In genomic region chr9:117629771-117630170, GRCm38 (mm10) we compare ENCODE assay signal across 9 mouse cellular contexts. TPM values are rescaled to one million over a fixed set of nuclear protein-coding genes. Genes with fewer than 3 reads are reported as not detected.
DNase-seq lines count a peak whose midpoint lies in the region; ATAC-seq and TF ChIP-seq lines count a peak whose summit lies in the region.
"Had no signal": no experiment of that assay in that cellular context is flagged by ENCODE, and none has a peak within 500 bp of the region (broad histone marks: within the 10 kb centered on the region; RNA-seq: fewer than 3 reads in every experiment).

TSS of gene Rbms3 (minus strand) at chr9:117629913.

- H3K27ac ChIP-seq in kidney, postnatal 0 days, result no peak within 1 kb of the TSS
- no peak within 1 kb of the TSS for H3K27ac ChIP-seq in embryonic facial prominence, embryonic 12.5 days
- H3K27ac ChIP-seq in hindbrain, embryonic 11.5 days (ENCODE audit: low read depth, low read length), result no peak within 1 kb of the TSS
- no peak within 1 kb of the TSS; the same call in 1 of the 2 replicates for H3K27ac ChIP-seq in midbrain, embryonic 10.5 days (replicated peaks)

- H3K9me3 ChIP-seq in kidney, postnatal 0 days (replicated peaks; ENCODE audit: low read length), result no peaks in the 10 kb centered on the region
- no peaks in the 10 kb centered on the region for H3K9me3 ChIP-seq in embryonic facial prominence, embryonic 12.5 days
- no peaks in the 10 kb centered on the region for H3K9me3 ChIP-seq in hindbrain, embryonic 11.5 days (ENCODE audit: control insufficient read depth, low read length)
- H3K9me3 ChIP-seq in midbrain, embryonic 10.5 days (replicated peaks), result no peaks in the 10 kb centered on the region

- no peak within 1 kb of the TSS for H3K4me2 ChIP-seq in kidney, postnatal 0 days (ENCODE audit: low read length)
- no peak within 1 kb of the TSS for H3K4me2 ChIP-seq in embryonic facial prominence, embryonic 12.5 days (replicated peaks)
- no peak within 1 kb of the TSS for H3K4me2 ChIP-seq in hindbrain, embryonic 11.5 days (replicated peaks; ENCODE audit: low read depth, low read length)

- ATAC-seq in kidney, postnatal 0 days (replicated peaks; ENCODE audit: low FRiP score, low read depth), result no peak
- no peak for ATAC-seq in embryonic facial prominence, embryonic 12.5 days (ENCODE audit: insufficient number of reproducible peaks, insufficient read depth, low FRiP score, low TSS enrichment)
- ATAC-seq in hindbrain, embryonic 11.5 days (ENCODE audit: low FRiP score), result peak; percentile 22; the same call in 1 of the 2 replicates
- ATAC-seq in megakaryocyte, adult 5-6 weeks (ENCODE audit: poor library complexity, severe bottlenecking), result no peak

- no peak within 1 kb of the TSS for H3K9ac ChIP-seq in kidney, postnatal 0 days (ENCODE audit: low read depth, low read length)
- H3K9ac ChIP-seq in embryonic facial prominence, embryonic 12.5 days, result no peak within 1 kb of the TSS
- 0 out of 2 replicates have a peak within 1 kb of the TSS, but pooled peaks have one; percentile 2 for H3K9ac ChIP-seq in hindbrain, embryonic 11.5 days (ENCODE audit: low read depth, low read length)

- WGBS in kidney, postnatal 0 days, result 61% methylated on average over 9 of the region's 9 CpGs
- WGBS in embryonic facial prominence, embryonic 12.5 days, result 84% methylated on average over 9 of the region's 9 CpGs
- 69% methylated on average over 9 of the region's 9 CpGs for WGBS in hindbrain, embryonic 11.5 days
- WGBS in midbrain, embryonic 10.5 days, result 83% methylated on average over 9 of the region's 9 CpGs

- no peaks in the 10 kb centered on the region for H3K36me3 ChIP-seq in kidney, postnatal 0 days (ENCODE audit: insufficient read depth, low read length)
- no peaks in the 10 kb centered on the region for H3K36me3 ChIP-seq in embryonic facial prominence, embryonic 12.5 days
- H3K36me3 ChIP-seq in hindbrain, embryonic 11.5 days (ENCODE audit: control insufficient read depth, insufficient read depth, low read length), result no peaks in the 10 kb centered on the region
- H3K36me3 ChIP-seq in midbrain, embryonic 10.5 days, result no peaks in the 10 kb centered on the region

- no peak for DNase-seq in kidney, postnatal 0 days (ENCODE audit: low spot score)
- DNase-seq in kidney, postnatal 36 days, result no peak
- no peak for DNase-seq in hindbrain, embryonic 11.5 days (ENCODE audit: low spot score)
- DNase-seq in midbrain, embryonic 10.5 days (ENCODE audit: low spot score), result no peak
- DNase-seq in c-Kit-positive CD71-positive TER-119-positive erythroid progenitor cells, embryonic 14.5 days (ENCODE audit: low spot score), result no peak
- no peak for DNase-seq in spleen, postnatal 14 days (ENCODE audit: low spot score in 2 of 2)

- TF ChIP-seq CTCF in kidney, postnatal 0 days (IDR thresholded peaks at IDR 0.05; ENCODE audit: low read depth), result no peak

- H3K4me1 ChIP-seq in kidney, postnatal 0 days (replicated peaks; ENCODE audit: insufficient read depth, low read length), result no peaks in the 10 kb centered on the region
- H3K4me1 ChIP-seq in embryonic facial prominence, embryonic 12.5 days, result no peaks in the 10 kb centered on the region
- no peaks in the 10 kb centered on the region for H3K4me1 ChIP-seq in hindbrain, embryonic 11.5 days (replicated peaks; ENCODE audit: control insufficient read depth, insufficient read depth, low read length)
- H3K4me1 ChIP-seq in midbrain, embryonic 10.5 days, result peaks cover 16% of the 10 kb centered on the region

- H3K4me3 ChIP-seq in kidney, postnatal 0 days (replicated peaks; ENCODE audit: low read depth, low read length), result no peak within 1 kb of the TSS
- H3K4me3 ChIP-seq in embryonic facial prominence, embryonic 12.5 days, result no peak within 1 kb of the TSS
- H3K4me3 ChIP-seq in hindbrain, embryonic 11.5 days (ENCODE audit: low read depth, low read length), result no peak within 1 kb of the TSS
- H3K4me3 ChIP-seq in midbrain, embryonic 10.5 days, result no peak within 1 kb of the TSS

- H3K27me3 ChIP-seq in kidney, postnatal 0 days (ENCODE audit: insufficient read depth, low read length), result no peaks in the 10 kb centered on the region
- H3K27me3 ChIP-seq in embryonic facial prominence, embryonic 12.5 days, result no peaks in the 10 kb centered on the region
- no peaks in the 10 kb centered on the region for H3K27me3 ChIP-seq in hindbrain, embryonic 11.5 days (ENCODE audit: control insufficient read depth, insufficient read depth, low read length)
- H3K27me3 ChIP-seq in midbrain, embryonic 10.5 days (ENCODE audit: low read depth, poor library complexity, severe bottlenecking), result no peaks in the 10 kb centered on the region

RNA-seq across cellular contexts. Expression of gene Rbms3, which starts in this region (rescaled TPM):
- polyA plus RNA-seq in kidney, postnatal 0 days (2015; fragmentation: Nextera tagmentation; extraction: Ambion mirVana), result 44.5 and 50.9 TPM in 2 replicates
- 85.8 and 94.1 TPM in 2 replicates for polyA plus RNA-seq in embryonic facial prominence, embryonic 12.5 days (2016; fragmentation: Nextera tagmentation; extraction: Ambion mirVana)
- polyA plus RNA-seq in hindbrain, embryonic 11.5 days (2014; fragmentation: Nextera tagmentation; extraction: Ambion mirVana), result 34.9 and 38.4 TPM in 2 replicates
- polyA plus RNA-seq in midbrain, embryonic 10.5 days (2016; fragmentation: Nextera tagmentation; extraction: Ambion mirVana), result 11.4 and 13.7 TPM in 2 replicates
- total RNA-seq in megakaryocyte, adult 5-6 weeks (2015), result 0.25 TPM in 1 of 2 replicates, not detected in the other
- 0.04 and 0.89 TPM in 2 replicates for total RNA-seq in megakaryocyte, adult 5-6 weeks (2017)
- total RNA-seq: hematopoietic stem cell, adult 5-6 weeks had no signal
